Mouse (Mus musculus) spleen, postnatal 14 days (tissue): ENCODE results near the gene Wfdc18.
A peak's percentile ranks its signal among the peaks of the same experiment; 100 is the strongest.

Experiments used
- DNase-seq, 2 experiments: peaks; one replicate each; pipeline ENCODE4 v3.0.0; 2021 to 2022; ENCODE audit warnings: low spot score in 2 of 2

Wfdc18 gene

GRCm38 (mm10) chr11:83708715-83709114 lies at the start of gene Wfdc18:
Wfdc18 (plus strand) TSS chr11:83709015.
- no peak for DNase-seq

GRCm38 (mm10) chr11:83662204-83662603 lies 46.6 kb upstream of the Wfdc18 start, which contains the start of gene Ccl4:
Ccl4 (plus strand) TSS chr11:83662584.
- DNase-seq = no peak

- DNase-seq = no peak
Observed at GRCm38 (mm10) chr11:83663532-83663931, 45.3 kb upstream of the Wfdc18 start.

GRCm38 (mm10) chr11:83671743-83672142 lies 37.1 kb upstream of the Wfdc18 start:
- DNase-seq = no peak

GRCm38 (mm10) chr11:83675665-83676064 lies 33.1 kb upstream of the Wfdc18 start:
- no peak for DNase-seq

- DNase-seq = no peak
Observed at GRCm38 (mm10) chr11:83689918-83690317, 18.9 kb upstream of the Wfdc18 start.

GRCm38 (mm10) chr11:83692008-83692407 lies 16.8 kb upstream of the Wfdc18 start:
- no peak for DNase-seq

GRCm38 (mm10) chr11:83703705-83704104 lies 5.1 kb upstream of the Wfdc18 start, which contains the start of gene Wfdc17:
Wfdc17 (plus strand) TSS chr11:83703991.
- DNase-seq = no peak

- no peak for DNase-seq
Observed at GRCm38 (mm10) chr11:83709683-83710082, 868 bp downstream of the Wfdc18 start.

GRCm38 (mm10) chr11:83712671-83713070 lies 3.9 kb downstream of the Wfdc18 start:
- no peak for DNase-seq

- no peak for DNase-seq
Observed at GRCm38 (mm10) chr11:83713925-83714324, 5.1 kb downstream of the Wfdc18 start.

GRCm38 (mm10) chr11:83717042-83717665 lies 8.3 kb downstream of the Wfdc18 start:
- DNase-seq = no peak

GRCm38 (mm10) chr11:83720766-83721165 lies 12.0 kb downstream of the Wfdc18 start:
- DNase-seq = no peak

GRCm38 (mm10) chr11:83728757-83729432 lies 20.1 kb downstream of the Wfdc18 start:
- no peak for DNase-seq

GRCm38 (mm10) chr11:83731116-83731515 lies 22.3 kb downstream of the Wfdc18 start:
- no peak for DNase-seq

GRCm38 (mm10) chr11:83733071-83733640 lies 24.3 kb downstream of the Wfdc18 start:
- DNase-seq = no peak

GRCm38 (mm10) chr11:83734215-83734614 lies 25.4 kb downstream of the Wfdc18 start:
- DNase-seq = no peak

- no peak for DNase-seq
Observed at GRCm38 (mm10) chr11:83735881-83736280, 27.1 kb downstream of the Wfdc18 start.

GRCm38 (mm10) chr11:83737109-83737558 lies 28.3 kb downstream of the Wfdc18 start:
- DNase-seq = no peak

- peak; percentile 51 to 70 for DNase-seq
Observed at GRCm38 (mm10) chr11:83739241-83739640, 30.4 kb downstream of the Wfdc18 start.

- no peak for DNase-seq
Observed at GRCm38 (mm10) chr11:83740443-83740991, 31.7 kb downstream of the Wfdc18 start.

GRCm38 (mm10) chr11:83741841-83742240 lies 33.0 kb downstream of the Wfdc18 start:
- no peak for DNase-seq
